Mouse (Mus musculus): Measurements from ENCODE around the gene Prim1. TPM values are rescaled to one million over a fixed set of nuclear protein-coding genes. Genes with fewer than 3 reads are reported as not detected.
"Not testable (repeated sequence)": the region's sequence is repeated elsewhere in the genome, so short reads cannot be mapped to it uniquely, and the experiment has no call there.

Prim1 gene
- polyA plus RNA-seq, 1 experiment from 2014 or later: 68.4 TPM

DNA sequence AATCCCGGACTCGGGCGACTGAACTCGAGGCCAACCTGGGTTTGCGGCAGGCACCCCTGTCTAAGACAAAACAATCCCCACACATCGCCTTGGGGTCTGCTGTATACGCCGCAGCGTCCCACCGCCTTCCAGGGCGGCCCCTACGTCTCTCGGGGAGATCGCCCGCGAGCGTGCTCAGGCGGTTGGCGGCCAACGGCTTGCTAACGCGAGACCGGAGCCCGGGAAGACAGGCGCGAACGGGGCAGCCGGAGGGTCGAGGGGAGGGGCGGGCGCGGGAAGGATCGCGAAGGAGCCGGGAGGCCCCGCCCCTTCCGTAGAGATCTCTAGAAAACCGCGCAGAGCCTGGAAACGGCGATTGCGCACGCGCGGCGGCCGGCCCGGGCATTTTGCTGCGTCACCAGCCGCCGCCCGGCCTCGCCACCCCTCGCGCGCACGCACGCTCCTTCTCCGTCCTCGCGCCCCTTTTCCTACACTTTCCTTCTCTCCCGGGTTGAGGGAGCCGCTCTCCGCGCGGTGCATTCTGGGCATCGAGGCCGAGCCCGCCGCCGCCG, 43.7 kb downstream of the Prim1 start, which contains the start of gene Ptges3:
TSS of gene Ptges3 (plus strand) at position 354 of the 551 bp plus-strand sequence.
- Histone ChIP-seq H3K4me2 (ENCODE audit: low read depth, low read length) (peak within 1 kb of the TSS; percentile 84), H3K36me3 (ENCODE audit: control insufficient read depth, insufficient read depth, low read length) (no peaks in the 10 kb centered on the region), H3K27me3 (ENCODE audit: control insufficient read depth, insufficient read depth, low read length) (no peaks in the 10 kb centered on the region), H3K27ac (ENCODE audit: low read length) (peak within 1 kb of the TSS; percentile 99), H3K9ac (ENCODE audit: low read length) (peak within 1 kb of the TSS; percentile 98), H3K9me3 (replicated peaks; ENCODE audit: control insufficient read depth, low read length) (no peaks in the 10 kb centered on the region), H3K4me3 (replicated peaks; ENCODE audit: low read length) (peak within 1 kb of the TSS; percentile 98), H3K4me1 (ENCODE audit: control insufficient read depth, insufficient read depth, low read length) (peaks cover 12% of the 10 kb centered on the region)
- peak; percentile 94 for ATAC-seq (ENCODE audit: insufficient read depth, low FRiP score)
- WGBS: 0% methylated on average over 72 of the region's 72 CpGs

DNA sequence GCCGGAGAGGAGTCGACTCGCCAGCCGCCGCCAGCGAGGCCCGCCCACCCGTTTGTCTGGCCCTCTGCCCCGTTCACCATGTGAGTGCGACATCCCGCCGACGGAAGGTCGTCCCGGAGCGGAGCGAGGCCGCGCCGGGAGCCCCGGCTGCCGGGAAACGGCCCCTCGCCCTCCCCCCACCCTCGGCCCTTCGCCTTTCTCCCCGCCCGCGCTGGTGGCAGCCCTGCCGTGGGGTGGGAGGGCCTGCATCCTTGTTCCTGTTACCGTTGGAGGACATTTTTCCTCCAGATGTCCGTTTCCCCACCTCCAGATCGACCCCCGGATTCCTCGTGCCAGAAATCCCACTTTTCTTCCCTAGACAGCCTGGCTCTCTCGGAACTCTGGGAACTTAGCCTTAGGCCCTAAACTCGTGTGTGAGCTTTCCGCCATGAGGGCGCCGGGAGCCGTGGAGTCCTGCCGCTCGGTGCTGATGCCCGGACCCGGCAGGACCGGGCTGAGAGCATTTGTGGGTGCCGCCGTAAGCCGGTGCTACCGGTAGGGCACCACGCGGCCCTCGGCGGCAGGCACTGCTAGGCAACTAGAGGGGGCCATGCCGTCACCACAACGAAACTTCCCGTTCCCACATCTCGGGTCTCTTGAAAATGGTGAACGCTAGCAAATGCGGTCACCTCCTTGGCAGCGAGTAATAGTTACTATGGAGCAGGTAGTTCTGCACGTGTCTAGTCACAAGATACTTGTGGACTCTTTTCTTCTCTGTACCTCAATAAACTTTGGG, 44.4 kb downstream of the Prim1 start:
- H3K4me2 ChIP-seq (ENCODE audit: low read depth, low read length): peak overlapping the region; percentile 60

DNA sequence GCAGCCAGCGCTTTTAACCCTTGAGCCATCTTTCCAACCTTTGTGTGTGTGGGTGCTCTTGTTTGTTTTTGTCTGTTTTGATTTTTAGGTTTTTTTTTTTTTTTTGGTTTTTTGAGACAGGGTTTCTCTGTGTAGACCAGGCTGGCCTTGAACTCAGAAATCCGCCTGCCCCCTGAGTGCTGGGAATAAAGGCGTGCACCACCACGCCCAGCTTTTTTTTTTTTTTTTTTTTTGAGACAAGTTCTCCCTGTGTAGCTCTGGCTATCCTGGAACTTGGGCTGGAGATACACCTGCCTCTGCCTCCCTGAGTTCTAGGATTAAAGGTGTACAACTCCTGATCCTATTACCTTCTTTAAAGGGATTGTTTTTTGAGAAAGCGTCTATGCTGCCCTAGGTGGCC, 46.1 kb downstream of the Prim1 start:
- no peaks in the 10 kb centered on the region for H3K27me3 ChIP-seq (ENCODE audit: control insufficient read depth, insufficient read depth, low read length)
- peaks cover 12% of the 10 kb centered on the region for H3K4me1 ChIP-seq (ENCODE audit: control insufficient read depth, insufficient read depth, low read length)
- no peaks in the 10 kb centered on the region for H3K9me3 ChIP-seq (replicated peaks; ENCODE audit: control insufficient read depth, low read length)
- H3K36me3 ChIP-seq (ENCODE audit: control insufficient read depth, insufficient read depth, low read length): no peaks in the 10 kb centered on the region
- H3K4me2 ChIP-seq (ENCODE audit: low read depth, low read length): peak overlapping the region; percentile 60
- 80% methylated on average over 5 of the region's 5 CpGs for WGBS
- no peak overlapping the region for H3K27ac ChIP-seq (ENCODE audit: low read length)
- H3K9ac ChIP-seq (ENCODE audit: low read length): peak overlapping the region; percentile 48; the same call in 1 of the 2 replicates
- H3K4me3 ChIP-seq (replicated peaks; ENCODE audit: low read length): peak overlapping the region; percentile 98
- ATAC-seq (ENCODE audit: insufficient read depth, low FRiP score): no peak

More for the DNA sequence above, 44.4 kb downstream of the Prim1 start:
- ATAC-seq (ENCODE audit: insufficient read depth, low FRiP score): peak; percentile 52
- Histone ChIP-seq H3K4me1 (ENCODE audit: control insufficient read depth, insufficient read depth, low read length) (peaks cover 12% of the 10 kb centered on the region), H3K4me3 (replicated peaks; ENCODE audit: low read length) (peak overlapping the region; percentile 98), H3K9ac (ENCODE audit: low read length) (peak overlapping the region; percentile 98), H3K36me3 (ENCODE audit: control insufficient read depth, insufficient read depth, low read length) (no peaks in the 10 kb centered on the region), H3K27ac (ENCODE audit: low read length) (peak overlapping the region; percentile 99), H3K27me3 (ENCODE audit: control insufficient read depth, insufficient read depth, low read length) (no peaks in the 10 kb centered on the region), H3K9me3 (replicated peaks; ENCODE audit: control insufficient read depth, low read length) (no peaks in the 10 kb centered on the region)
- under 1% methylated on average over 62 of the region's 62 CpGs for WGBS

DNA sequence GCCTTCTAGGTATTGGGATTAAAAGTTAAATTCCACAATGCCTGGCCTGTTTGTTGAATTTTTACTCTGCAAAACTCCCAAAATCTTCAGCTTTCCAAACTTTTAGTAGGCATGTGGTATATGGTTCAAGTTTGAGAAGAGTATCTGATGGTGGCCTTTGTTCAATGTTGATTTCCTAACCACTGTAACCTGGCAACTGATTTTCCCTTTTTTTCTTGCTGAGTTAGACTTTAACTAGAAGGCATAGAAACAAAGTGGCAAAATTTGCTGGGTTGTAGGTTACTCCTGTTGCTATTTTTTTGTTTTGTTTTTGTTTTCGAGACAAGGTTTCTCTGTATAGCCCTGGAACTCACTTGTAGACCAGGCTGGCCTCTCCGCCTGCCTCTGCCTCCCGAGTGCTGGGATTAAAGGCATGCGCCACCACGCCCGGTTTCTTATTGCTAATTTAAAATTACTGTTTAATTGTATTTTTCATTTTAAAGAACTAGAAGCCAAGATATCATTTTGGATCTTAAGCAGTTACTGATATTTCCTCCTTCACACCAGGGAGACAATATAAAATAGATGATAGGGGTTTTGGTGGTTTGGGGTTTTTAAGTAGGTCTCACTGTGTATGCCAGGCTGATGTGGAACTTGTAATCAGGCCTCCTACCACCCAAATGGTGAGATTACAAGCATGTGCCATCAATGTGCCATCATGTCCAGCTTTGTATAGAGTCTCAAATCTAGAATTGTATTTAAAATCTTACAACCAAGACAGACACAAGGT, 47.4 kb downstream of the Prim1 start:
- Histone ChIP-seq H3K36me3 (ENCODE audit: control insufficient read depth, insufficient read depth, low read length) (no peaks in the 10 kb centered on the region), H3K4me1 (ENCODE audit: control insufficient read depth, insufficient read depth, low read length) (peaks cover 12% of the 10 kb centered on the region), H3K9me3 (replicated peaks; ENCODE audit: control insufficient read depth, low read length) (no peaks in the 10 kb centered on the region), H3K9ac (ENCODE audit: low read length) (no peak overlapping the region), H3K4me2 (ENCODE audit: low read depth, low read length) (no peak overlapping the region), H3K27ac (ENCODE audit: low read length) (no peak overlapping the region), H3K4me3 (replicated peaks; ENCODE audit: low read length) (no peak overlapping the region), H3K27me3 (ENCODE audit: control insufficient read depth, insufficient read depth, low read length) (no peaks in the 10 kb centered on the region)
- ATAC-seq (ENCODE audit: insufficient read depth, low FRiP score): no peak
- WGBS: 91% methylated on average over 6 of the region's 6 CpGs

DNA sequence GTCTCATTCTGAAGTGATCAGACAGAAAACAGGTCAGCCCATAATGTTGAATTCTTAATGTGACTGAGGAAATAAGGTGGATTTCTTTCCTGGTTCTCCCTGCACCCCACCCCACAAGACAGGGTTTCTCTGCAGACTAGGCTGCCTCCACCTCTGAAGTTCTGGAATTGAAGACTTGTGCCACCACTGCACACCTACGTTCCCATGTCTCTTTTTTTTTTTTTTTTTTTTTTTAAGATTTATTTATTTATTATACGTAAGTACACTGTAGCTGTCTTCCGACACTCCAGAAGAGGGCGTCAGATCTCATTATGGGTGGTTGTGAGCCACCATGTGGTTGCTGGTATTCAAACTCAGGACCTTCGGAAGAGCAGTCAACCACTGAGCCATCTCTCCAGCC, 51.1 kb downstream of the Prim1 start:
- H3K4me3 ChIP-seq (replicated peaks; ENCODE audit: low read length): no peak overlapping the region
- H3K27me3 ChIP-seq (ENCODE audit: control insufficient read depth, insufficient read depth, low read length): no peaks in the 10 kb centered on the region
- H3K27ac ChIP-seq (ENCODE audit: low read length): no peak overlapping the region
- H3K36me3 ChIP-seq (ENCODE audit: control insufficient read depth, insufficient read depth, low read length): peaks cover 16% of the 10 kb centered on the region
- WGBS: 82% methylated on average over 5 of the region's 5 CpGs
- no peak for ATAC-seq (ENCODE audit: insufficient read depth, low FRiP score)
- no peaks in the 10 kb centered on the region; the same call in 1 of the 2 replicates for H3K9me3 ChIP-seq (replicated peaks; ENCODE audit: control insufficient read depth, low read length)
- H3K4me1 ChIP-seq (ENCODE audit: control insufficient read depth, insufficient read depth, low read length): 0 out of 2 replicates have a peak, but pooled peaks cover 3% of the 10 kb centered on the region
- H3K9ac ChIP-seq (ENCODE audit: low read length): no peak overlapping the region
- H3K4me2 ChIP-seq (ENCODE audit: low read depth, low read length): no peak overlapping the region

DNA sequence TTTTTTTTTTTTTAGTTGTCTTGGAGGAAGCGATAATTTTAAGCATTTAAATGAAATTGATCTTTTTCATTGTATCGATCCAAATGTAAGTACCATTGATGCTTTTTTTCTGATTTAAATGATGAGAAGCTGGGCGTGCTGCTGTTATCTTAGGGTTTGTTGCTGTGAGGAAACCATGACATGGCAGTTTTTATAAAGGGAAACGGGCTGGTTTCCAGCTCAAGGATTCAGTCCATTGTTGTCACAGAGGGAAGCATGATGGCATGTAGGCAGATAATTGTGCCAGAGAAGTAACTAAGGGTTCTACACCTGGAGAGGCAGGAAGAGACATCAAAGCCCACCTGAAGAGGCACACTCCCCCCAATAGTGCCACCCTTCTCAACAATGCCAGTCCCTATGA, 54.2 kb downstream of the Prim1 start:
- H3K4me1 ChIP-seq (ENCODE audit: control insufficient read depth, insufficient read depth, low read length): no peaks in the 10 kb centered on the region
- H3K27me3 ChIP-seq (ENCODE audit: control insufficient read depth, insufficient read depth, low read length): no peaks in the 10 kb centered on the region
- H3K4me2 ChIP-seq (ENCODE audit: low read depth, low read length): no peak overlapping the region
- 89% methylated on average over 4 of the region's 4 CpGs for WGBS
- H3K9ac ChIP-seq (ENCODE audit: low read length): no peak overlapping the region
- no peaks in the 10 kb centered on the region; the same call in 1 of the 2 replicates for H3K9me3 ChIP-seq (replicated peaks; ENCODE audit: control insufficient read depth, low read length)
- H3K36me3 ChIP-seq (ENCODE audit: control insufficient read depth, insufficient read depth, low read length): peaks cover 23% of the 10 kb centered on the region
- ATAC-seq (ENCODE audit: insufficient read depth, low FRiP score): no peak
- no peak overlapping the region for H3K4me3 ChIP-seq (replicated peaks; ENCODE audit: low read length)
- no peak overlapping the region for H3K27ac ChIP-seq (ENCODE audit: low read length)

DNA sequence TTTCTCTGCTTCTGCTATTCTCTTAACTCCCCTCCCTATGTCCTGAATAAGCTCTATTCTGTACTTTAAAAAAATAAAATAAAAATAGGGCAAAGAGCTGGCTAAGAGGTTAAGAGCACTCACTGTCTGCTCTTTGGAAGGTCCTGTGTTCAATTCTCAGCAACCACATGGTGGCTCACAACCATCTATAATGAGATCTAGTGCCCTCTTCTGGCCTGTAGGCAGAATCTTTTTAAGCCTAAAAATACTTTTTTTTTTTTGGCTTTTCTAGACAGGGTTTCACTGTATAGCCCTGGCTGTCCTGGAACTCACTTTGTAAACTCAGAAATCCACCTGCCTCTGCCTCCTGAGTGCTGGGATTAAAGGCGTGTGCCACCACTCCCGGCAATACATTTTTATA, 55.5 kb downstream of the Prim1 start:
- H3K9me3 ChIP-seq (replicated peaks; ENCODE audit: control insufficient read depth, low read length): not testable (repeated sequence)
- H3K36me3 ChIP-seq (ENCODE audit: control insufficient read depth, insufficient read depth, low read length): peaks cover 23% of the 10 kb centered on the region

DNA sequence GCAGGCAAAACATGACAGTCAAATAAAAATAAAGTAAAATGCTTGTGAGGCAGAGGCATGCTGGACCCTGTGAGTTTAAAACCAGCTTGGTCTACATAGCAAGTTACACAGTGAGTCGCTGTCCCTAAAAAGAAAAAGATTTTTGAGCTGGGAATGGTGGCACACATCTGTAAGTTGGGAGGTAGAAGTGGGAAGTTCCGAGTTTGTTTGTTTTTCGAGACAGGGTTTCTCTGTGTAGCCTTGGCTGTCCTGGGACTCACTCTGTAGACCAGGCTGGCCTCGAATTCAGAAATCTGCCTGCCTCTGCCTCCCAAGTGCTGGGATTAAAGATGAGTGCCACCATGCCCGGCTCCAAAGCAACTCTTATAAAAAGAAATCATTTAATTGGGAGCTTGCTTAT, 63.3 kb downstream of the Prim1 start:
- 79% methylated on average over 5 of the region's 5 CpGs for WGBS
- not testable (repeated sequence) for ATAC-seq (ENCODE audit: insufficient read depth, low FRiP score); H3K27me3 ChIP-seq (ENCODE audit: control insufficient read depth, insufficient read depth, low read length); H3K4me2 ChIP-seq (ENCODE audit: low read depth, low read length); H3K4me3 ChIP-seq (replicated peaks; ENCODE audit: low read length); H3K9me3 ChIP-seq (replicated peaks; ENCODE audit: control insufficient read depth, low read length); H3K27ac ChIP-seq (ENCODE audit: low read length); H3K9ac ChIP-seq (ENCODE audit: low read length); H3K36me3 ChIP-seq (ENCODE audit: control insufficient read depth, insufficient read depth, low read length); H3K4me1 ChIP-seq (ENCODE audit: control insufficient read depth, insufficient read depth, low read length)

More for the DNA sequence above, 55.5 kb downstream of the Prim1 start:
- not testable (repeated sequence) for H3K4me2 ChIP-seq (ENCODE audit: low read depth, low read length); ATAC-seq (ENCODE audit: insufficient read depth, low FRiP score); H3K27me3 ChIP-seq (ENCODE audit: control insufficient read depth, insufficient read depth, low read length); H3K27ac ChIP-seq (ENCODE audit: low read length); H3K4me1 ChIP-seq (ENCODE audit: control insufficient read depth, insufficient read depth, low read length); H3K9ac ChIP-seq (ENCODE audit: low read length); H3K4me3 ChIP-seq (replicated peaks; ENCODE audit: low read length)
- 92% methylated on average over 2 of the region's 2 CpGs for WGBS

All from stomach, embryonic 16.5 days (tissue).